Mouse (Mus musculus) ES-E14 (cell line): ENCODE data around the gene Smo.

Source experiments
- CHD2 ChIP-seq: IDR thresholded peaks from 2 replicates; pipeline ENCODE4 v1.6.1; 2014; ENCODE audit warnings: mild to moderate bottlenecking, low read depth, low read length, inconsistent platforms
- HCFC1 ChIP-seq: IDR thresholded peaks from 2 replicates; pipeline ENCODE4 v1.6.1; 2012; ENCODE audit warnings: low read length, inconsistent platforms, borderline replicate concordance; ENCODE audit not compliant: insufficient read depth
- MAFK ChIP-seq: IDR thresholded peaks from 2 replicates; pipeline ENCODE4 v1.6.1; 2014; ENCODE audit warnings: mild to moderate bottlenecking, low read depth, low read length, inconsistent platforms; ENCODE audit not compliant: insufficient read depth
- ZC3H11A ChIP-seq: IDR thresholded peaks from 2 replicates; pipeline ENCODE4 v1.6.1; 2012; ENCODE audit warnings: low read depth, mild to moderate bottlenecking, inconsistent platforms, low read length, borderline replicate concordance
- ZNF384 ChIP-seq: IDR thresholded peaks from 2 replicates; pipeline ENCODE4 v1.6.1; 2012; ENCODE audit warnings: low read depth, low read length, inconsistent platforms

GRCm38 (mm10) chr6:29728035-29728434 is 7.3 kb upstream of the Smo start:
- TF ChIP-seq HCFC1: no peak
- TF ChIP-seq ZC3H11A: no peak
- TF ChIP-seq CHD2: no peak
- TF ChIP-seq MAFK: no peak
- TF ChIP-seq ZNF384: no peak
